Comparison of ENCODE assay signal across 19 mouse cellular contexts in the genomic region with DNA sequence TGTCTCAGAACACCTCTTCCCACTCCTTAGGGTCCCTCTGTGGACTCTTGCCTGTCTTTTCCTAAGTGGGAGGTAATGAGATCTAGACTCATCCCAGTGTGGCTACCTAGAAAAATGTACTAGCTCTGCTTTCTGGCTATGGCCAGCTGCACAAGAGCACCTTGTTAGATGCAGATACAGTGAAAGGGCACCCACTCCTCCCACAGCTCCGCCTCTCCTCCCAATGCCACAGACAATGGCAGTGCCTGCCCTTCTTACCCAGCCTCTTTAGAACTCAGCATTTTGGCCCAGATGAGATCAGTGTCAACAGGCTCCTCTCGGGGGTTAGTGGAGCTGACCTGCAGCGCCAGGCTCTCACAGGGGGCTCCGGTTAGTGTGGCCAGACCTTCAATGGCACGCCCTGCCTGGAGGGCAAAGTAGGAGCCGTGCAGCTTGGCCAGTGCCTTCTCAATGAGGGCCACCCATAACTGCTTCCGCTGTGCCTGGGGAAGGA. TPM values are rescaled to one million over a fixed set of nuclear protein-coding genes. Genes with fewer than 3 reads are reported as not detected.
"Had no signal": no experiment of that assay in that cellular context is flagged by ENCODE, and none has a peak within 500 bp of the region (broad histone marks: within the 10 kb centered on the region; RNA-seq: fewer than 3 reads in every experiment).

No protein-coding gene starts in this region.

- H3K9ac ChIP-seq: kidney, embryonic 15.5 days; limb, embryonic 15.5 days; lung, embryonic 14.5 days; neural tube, embryonic 13.5 days had no signal

- H3K9me3 ChIP-seq: kidney, embryonic 15.5 days; limb, embryonic 15.5 days; midbrain, embryonic 10.5 days; neural tube, embryonic 13.5 days had no signal

- ATAC-seq: intestine, embryonic 16.5 days had no signal

- H3K4me1 ChIP-seq: midbrain, embryonic 10.5 days had no signal

- H3K27me3 ChIP-seq: kidney, embryonic 15.5 days; limb, embryonic 15.5 days; neural tube, embryonic 13.5 days had no signal

- H3K27ac ChIP-seq: kidney, embryonic 15.5 days; left cerebral cortex, adult 2 months; limb, embryonic 15.5 days; midbrain, embryonic 10.5 days; neural tube, embryonic 13.5 days; stomach, postnatal 0 days had no signal

- H3K4me2 ChIP-seq: kidney, embryonic 15.5 days; limb, embryonic 15.5 days; lung, embryonic 14.5 days; neural tube, embryonic 13.5 days had no signal

- DNase-seq: kidney, adult 2 months; kidney, postnatal 14 days; lung, embryonic 14.5 days; lung, postnatal 10 days; lung, postnatal 4 days; midbrain, embryonic 14.5 days; right cerebral cortex, postnatal 25 days; thymus, postnatal 36 days had no signal

- H3K4me3 ChIP-seq: kidney, embryonic 15.5 days; left cerebral cortex, adult 2 months; limb, embryonic 15.5 days; midbrain, embryonic 10.5 days; neural tube, embryonic 13.5 days had no signal

RNA-seq across cellular contexts. Expression of gene A930017K11Rik, which starts 10.1 kb away (rescaled TPM):
- total RNA-seq: megakaryocyte, adult 5-6 weeks had no signal
- polyA plus RNA-seq: large intestine, adult 2 months; stomach, postnatal 0 days; thymus, postnatal 0 days had no signal

RNA-seq across cellular contexts. Expression of gene Nhlrc4, which starts 17.7 kb away (rescaled TPM):
- total RNA-seq: left cerebral cortex, postnatal 14 days; megakaryocyte, adult 5-6 weeks had no signal
- polyA plus RNA-seq: large intestine, adult 2 months; lung, embryonic 14.5 days; midbrain, embryonic 10.5 days; neural tube, embryonic 13.5 days; stomach, postnatal 0 days had no signal
